ENCODE assay signal across 9 mouse cellular contexts in genomic region chr7:144254674-144255246, GRCm38 (mm10).
DNase-seq lines count a peak whose midpoint lies in the region; ATAC-seq lines count a peak whose summit lies in the region.
"Had no signal": no experiment of that assay in that cellular context is flagged by ENCODE, and none has a peak within 500 bp of the region (broad histone marks: within the 10 kb centered on the region; RNA-seq: fewer than 3 reads in every experiment).

No protein-coding gene starts in this region.

- no peaks in the 10 kb centered on the region for H3K27me3 ChIP-seq in embryonic facial prominence, embryonic 11.5 days (ENCODE audit: control insufficient read depth, insufficient read depth, low read length)
- no peaks in the 10 kb centered on the region for H3K27me3 ChIP-seq in hindbrain, embryonic 14.5 days (ENCODE audit: control insufficient read depth, insufficient read depth, low read length)

- H3K9ac ChIP-seq in embryonic facial prominence, embryonic 11.5 days (replicated peaks; ENCODE audit: low read length) = no peak overlapping the region
- no peak overlapping the region for H3K9ac ChIP-seq in hindbrain, embryonic 14.5 days

- peak; percentile 59 for DNase-seq in retina, postnatal 1 day
- no peak for DNase-seq in retina, embryonic 14.5 days (ENCODE audit: low spot score)
- DNase-seq in embryonic facial prominence, embryonic 11.5 days (ENCODE audit: low spot score) = peak; percentile 64
- no peak for DNase-seq in hindbrain, embryonic 14.5 days (ENCODE audit: low spot score)
- no peak for DNase-seq in cerebellum, adult 9-10 months
- no peak for DNase-seq in urinary bladder, adult 18-20 months (ENCODE audit: low spot score in 2 of 2)

- no peak overlapping the region for H3K4me2 ChIP-seq in embryonic facial prominence, embryonic 11.5 days (ENCODE audit: low read depth, low read length)
- H3K4me2 ChIP-seq in hindbrain, embryonic 14.5 days (replicated peaks) = no peak overlapping the region

- 0 out of 2 replicates have a peak, but pooled peaks have one; percentile 75 for ATAC-seq in embryonic facial prominence, embryonic 11.5 days (replicated peaks; ENCODE audit: insufficient number of reproducible peaks, low FRiP score, low TSS enrichment, low read depth)
- ATAC-seq in hindbrain, embryonic 14.5 days (ENCODE audit: low FRiP score) = peak; percentile 61; the same call in 1 of the 2 replicates
- no peak for ATAC-seq in megakaryocyte-erythroid progenitor cell, adult 5-6 weeks (replicated peaks; ENCODE audit: low FRiP score, low TSS enrichment, poor library complexity, severe bottlenecking)
- ATAC-seq: activated CD4-positive, CD25-positive, alpha-beta regulatory T cell, adult 4 months had no signal

- no peaks in the 10 kb centered on the region for H3K36me3 ChIP-seq in embryonic facial prominence, embryonic 11.5 days (replicated peaks; ENCODE audit: control insufficient read depth, insufficient read depth, low read depth, low read length)
- no peaks in the 10 kb centered on the region for H3K36me3 ChIP-seq in hindbrain, embryonic 14.5 days (replicated peaks; ENCODE audit: control insufficient read depth, insufficient read depth)

- no peak overlapping the region for H3K27ac ChIP-seq in embryonic facial prominence, embryonic 11.5 days (replicated peaks; ENCODE audit: low read depth, low read length)
- 0 out of 2 replicates have a peak overlapping the region, but pooled peaks have one; percentile 29 for H3K27ac ChIP-seq in hindbrain, embryonic 14.5 days

- H3K9me3 ChIP-seq in embryonic facial prominence, embryonic 11.5 days (replicated peaks; ENCODE audit: control insufficient read depth, low read length) = no peaks in the 10 kb centered on the region
- H3K9me3 ChIP-seq in hindbrain, embryonic 14.5 days (ENCODE audit: control insufficient read depth, low read length) = no peaks in the 10 kb centered on the region

- no peak overlapping the region for H3K4me3 ChIP-seq in embryonic facial prominence, embryonic 11.5 days (ENCODE audit: low read depth, low read length)
- no peak overlapping the region for H3K4me3 ChIP-seq in hindbrain, embryonic 14.5 days (replicated peaks; ENCODE audit: low read length)
- H3K4me3 ChIP-seq: myocyte had no signal

- 34% methylated on average over 8 of the region's 8 CpGs for WGBS in embryonic facial prominence, embryonic 11.5 days
- 38% methylated on average over 8 of the region's 8 CpGs for WGBS in hindbrain, embryonic 14.5 days

- peaks cover 2% of the 10 kb centered on the region; the same call in 1 of the 2 replicates for H3K4me1 ChIP-seq in embryonic facial prominence, embryonic 11.5 days (ENCODE audit: control insufficient read depth, insufficient read depth, low read length)
- H3K4me1 ChIP-seq in hindbrain, embryonic 14.5 days (replicated peaks; ENCODE audit: control insufficient read depth, insufficient read depth, low read length) = peaks cover 15% of the 10 kb centered on the region

Comparison
In these comparisons a context has a peak if more than half of its experiments do, and no peak if none do; other contexts are left out.
1. DNase-seq: peak in retina, postnatal 1 day (single experiment) and embryonic facial prominence, embryonic 11.5 days (single experiment); none in retina, embryonic 14.5 days (single experiment), hindbrain, embryonic 14.5 days (single experiment), cerebellum, adult 9-10 months (single experiment) and urinary bladder, adult 18-20 months (0 of 2).